Mouse (Mus musculus) CH12.LX (cell line): ENCODE data around the gene Scgb3a1. TPM values are rescaled to one million over a fixed set of nuclear protein-coding genes. Genes with fewer than 3 reads are reported as not detected.

ENCODE experiments used
- DNase-seq: peaks from one replicate; pipeline ENCODE4 v3.0.0-alpha.2; 2013; ENCODE audit errors: extremely low read depth
- H3K27ac ChIP-seq: 2 replicates; pipeline ENCODE4 v1.5.1; 2012; ENCODE audit warnings: low read depth, mild to moderate bottlenecking, control low read depth, moderate library complexity; ENCODE audit not compliant: insufficient read depth
- H3K27me3 ChIP-seq: replicated peaks from 2 replicates; pipeline ENCODE3; 2012; ENCODE audit warnings: inconsistent platforms
- H3K36me3 ChIP-seq, 2 experiments: replicated peaks in 1 of 2; 2 replicates each; pipeline versions ENCODE3 to v1.6.1; 2012; ENCODE audit warnings: inconsistent platforms in 1 of 2, low read length in 1 of 2, mild to moderate bottlenecking in 1 of 2, mixed read lengths in 1 of 2, moderate library complexity in 1 of 2; ENCODE audit not compliant: control insufficient read depth in 1 of 2, insufficient read depth in 1 of 2
- H3K4me1 ChIP-seq, 2 experiments: 2 replicates each; pipeline ENCODE4 v1.6.1; 2012; ENCODE audit warnings: inconsistent platforms in 1 of 2, moderate library complexity in 1 of 2; ENCODE audit not compliant: insufficient read depth in 2 of 2, control insufficient read depth in 1 of 2
- H3K4me2 ChIP-seq: 2 replicates; pipeline ENCODE4 v1.6.1; 2012; ENCODE audit warnings: low read depth, mild to moderate bottlenecking, control low read depth; ENCODE audit not compliant: poor library complexity, insufficient read depth, severe bottlenecking
- H3K4me3 ChIP-seq, 3 experiments: fragments of 150-350 bp in 1 of 3; sonication (generic) in 1 of 3; replicated peaks in 1 of 3; 2 replicates each; pipeline versions ENCODE3 to v1.5.1; 2011 to 2012; ENCODE audit warnings: low read depth in 2 of 3, low read length in 2 of 3, mild to moderate bottlenecking in 2 of 3, moderate library complexity in 2 of 3, control low read depth in 1 of 3, improper control_type of control experiment in 1 of 3, inconsistent platforms in 1 of 3, mixed read lengths in 1 of 3; ENCODE audit not compliant: poor library complexity in 1 of 3
- H3K79me2 ChIP-seq: replicated peaks from 2 replicates; pipeline ENCODE4 v1.6.1; 2012; ENCODE audit warnings: mild to moderate bottlenecking, moderate library complexity; ENCODE audit not compliant: control insufficient read depth, poor library complexity, insufficient read depth, severe bottlenecking; ENCODE audit errors: extremely low read depth
- H3K9ac ChIP-seq: 2 replicates; pipeline ENCODE4 v1.6.1; 2012; ENCODE audit warnings: low read depth, mild to moderate bottlenecking, control low read depth, moderate library complexity; ENCODE audit not compliant: insufficient read depth
- H3K9me3 ChIP-seq: replicated peaks from 2 replicates; pipeline ENCODE3; 2012; ENCODE audit warnings: low read length, inconsistent platforms, mixed read lengths
- ETS1 ChIP-seq: conservative IDR thresholded peaks from 2 replicates; pipeline ENCODE4 v1.6.1; 2012; ENCODE audit warnings: low read depth, mild to moderate bottlenecking, inconsistent platforms, low read length, improper control_type of control experiment, moderate library complexity
- MAFK ChIP-seq: IDR thresholded peaks from 2 replicates; pipeline ENCODE4 v1.6.1; 2011; ENCODE audit warnings: low read length, improper control_type of control experiment; ENCODE audit not compliant: insufficient replicate concordance
- POLR2A ChIP-seq: IDR thresholded peaks from 2 replicates; pipeline ENCODE4 v1.6.1; 2011; ENCODE audit warnings: low read depth, mild to moderate bottlenecking, improper control_type of control experiment, low read length
- RCOR1 ChIP-seq: conservative IDR thresholded peaks from 2 replicates; pipeline ENCODE4 v1.6.1; 2012; ENCODE audit warnings: low read depth, mild to moderate bottlenecking, inconsistent platforms, low read length, improper control_type of control experiment
- ZMIZ1 ChIP-seq: IDR thresholded peaks from 2 replicates; pipeline ENCODE4 v1.6.1; 2012; ENCODE audit warnings: low read depth, mild to moderate bottlenecking, inconsistent platforms, low read length, improper control_type of control experiment
- dilution Hi-C: fragments of 300-500 bp; cut with MboI; formaldehyde crosslinking; loops from 2 replicates; pipeline ENCODE4 v1.14.3; 2020; ENCODE audit warnings: low sequenced_read_pairs; ENCODE audit not compliant: extremely low pct_unique_long_range_greater_than_20kb, extremely low pct_ligation_motif_present
- in situ Hi-C: fragments of 300-500 bp; cut with MboI; formaldehyde crosslinking; loops from 3 replicates; pipeline ENCODE4 v1.14.3; 2019; ENCODE audit warnings: low sequenced_read_pairs, low pct_ligation_motif_present, low pct_unique_long_range_greater_than_20kb, mixed read lengths
- polyA plus RNA-seq: library from polyadenylated mRNA; unstranded; fragments of >175 nt; gene quantifications from 2 replicates; pipeline ENCODE4 v1.2.1, GENCODE M21; 2012; ENCODE audit warnings: low read depth; ENCODE audit not compliant: insufficient read length
- total RNA-seq, 2 experiments: library from RNA; depleted of rRNA; stranded (reverse); fragments of 300-350 nt in 1 of 2; fragments of >200 nt in 1 of 2; gene quantifications; 2 replicates each; pipeline ENCODE4 v1.2.3; 2012 to 2014

Gene Scgb3a1
- total and polyA plus RNA-seq, 3 experiments = not detected

DNA sequence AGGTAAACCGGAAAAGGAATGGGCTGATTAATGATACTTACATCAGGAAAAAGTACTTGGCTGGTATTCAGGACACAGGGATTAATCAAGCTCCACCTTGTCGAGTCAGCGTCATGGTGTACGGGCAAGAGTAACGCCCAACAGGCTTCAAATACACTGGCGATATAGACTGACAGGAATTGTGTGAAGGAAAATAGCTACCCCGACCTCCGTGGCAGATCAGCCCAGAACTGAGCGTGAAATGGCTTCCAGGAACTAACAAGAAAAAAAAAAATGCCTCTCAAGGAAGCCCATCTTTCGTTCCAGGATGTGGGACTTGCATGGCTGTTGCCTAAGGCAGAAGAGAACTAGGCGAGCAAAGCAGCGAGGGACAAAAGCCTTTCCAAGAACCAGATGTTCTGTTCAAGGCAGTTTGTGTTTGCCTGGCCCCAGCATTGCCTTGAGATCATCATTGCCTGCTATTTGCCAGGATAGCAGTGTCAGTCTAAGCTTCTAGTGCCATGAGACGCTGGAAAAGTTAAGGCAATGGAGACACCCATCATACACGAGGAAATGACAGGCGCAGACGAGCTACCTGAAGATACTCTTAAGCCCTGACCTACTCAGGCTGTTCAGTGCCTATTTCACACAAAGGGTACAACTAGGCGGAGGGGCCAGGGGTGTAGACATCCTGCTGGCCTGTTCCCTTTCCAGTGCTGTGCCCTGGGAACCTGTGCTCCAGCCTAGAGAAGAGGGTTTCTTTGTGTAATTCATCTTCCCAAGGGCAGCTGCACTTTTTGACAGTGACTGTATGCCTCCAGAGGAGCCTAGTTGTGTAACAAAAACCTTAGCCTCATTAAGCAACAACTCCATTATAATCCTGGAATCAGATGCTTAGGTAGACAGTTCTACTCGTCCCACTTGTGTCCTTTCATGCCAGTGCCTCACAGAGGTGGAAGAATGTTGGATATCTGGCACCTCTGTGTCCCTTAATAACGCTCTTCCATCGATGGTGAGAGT lies 50.2 kb downstream of the Scgb3a1 start:
- Histone ChIP-seq H3K79me2 (peaks cover 37% of the 10 kb centered on the region), H3K4me2 (peak overlapping the region; percentile 75), H3K36me3 (peaks cover 0 to 12% of the 10 kb centered on the region in 2 experiments), H3K4me1 (peaks cover 10 to 36% of the 10 kb centered on the region in 2 experiments), H3K4me3 (peak overlapping the region in 2 of 3 experiments; percentile 40 to 89), H3K9ac (peak overlapping the region; percentile 87), H3K27me3 (no peaks in the 10 kb centered on the region), H3K27ac (no peak overlapping the region), H3K9me3 (no peaks in the 10 kb centered on the region)
- in situ Hi-C loops (loop anchor here (10.0 kb wide), 1 partner anchor 171 kb away; no protein-coding TSS in a partner anchor), dilution Hi-C loops (no loop called here)
- DNase-seq = no peak
- no peak for TF ChIP-seq ETS1
- no peak for TF ChIP-seq RCOR1
- TF ChIP-seq ZMIZ1 = peak; percentile 36; the same call in 1 of the 2 replicates
- peak; percentile 40; the same call in 1 of the 2 replicates for TF ChIP-seq POLR2A
- TF ChIP-seq MAFK = 0 out of 2 replicates have a peak, but pooled peaks have one; percentile 48

Other genes starting within 250 kb of the Scgb3a1 start
- gene Olfr1389, start 240.5 kb upstream of the Scgb3a1 start, total RNA-seq (2012; rRNA removed) = not detected in 2 replicates
- not detected in 2 replicates for gene Olfr1389, start 240.5 kb upstream of the Scgb3a1 start, total RNA-seq (2014; rRNA removed)
- not detected in 2 replicates for gene Olfr1389, start 240.5 kb upstream of the Scgb3a1 start, polyA plus RNA-seq
- gene Olfr1388, start 227.0 kb upstream of the Scgb3a1 start, total RNA-seq (2012; rRNA removed) = not detected in 2 replicates
- not detected in 2 replicates for gene Olfr1388, start 227.0 kb upstream of the Scgb3a1 start, total RNA-seq (2014; rRNA removed)
- gene Olfr1388, start 227.0 kb upstream of the Scgb3a1 start, polyA plus RNA-seq = not detected in 2 replicates
- gene Olfr1387, start 208.3 kb upstream of the Scgb3a1 start, total RNA-seq (2012; rRNA removed) = not detected in 2 replicates
- not detected in 2 replicates for gene Olfr1387, start 208.3 kb upstream of the Scgb3a1 start, total RNA-seq (2014; rRNA removed)
- not detected in 2 replicates for gene Olfr1387, start 208.3 kb upstream of the Scgb3a1 start, polyA plus RNA-seq
- not detected in 2 replicates for gene Olfr1386, start 198.6 kb upstream of the Scgb3a1 start, total RNA-seq (2012; rRNA removed)
- not detected in 2 replicates for gene Olfr1386, start 198.6 kb upstream of the Scgb3a1 start, total RNA-seq (2014; rRNA removed)
- not detected in 2 replicates for gene Olfr1386, start 198.6 kb upstream of the Scgb3a1 start, polyA plus RNA-seq
- gene Olfr1385, start 174.5 kb upstream of the Scgb3a1 start, total RNA-seq (2012; rRNA removed) = not detected in 2 replicates
- not detected in 2 replicates for gene Olfr1385, start 174.5 kb upstream of the Scgb3a1 start, total RNA-seq (2014; rRNA removed)
- 0.05 and 0.06 TPM in 2 replicates for gene Olfr1385, start 174.5 kb upstream of the Scgb3a1 start, polyA plus RNA-seq
- not detected in 2 replicates for gene Olfr1384, start 156.9 kb upstream of the Scgb3a1 start, total RNA-seq (2012; rRNA removed)
- not detected in 2 replicates for gene Olfr1384, start 156.9 kb upstream of the Scgb3a1 start, total RNA-seq (2014; rRNA removed)
- gene Olfr1384, start 156.9 kb upstream of the Scgb3a1 start, polyA plus RNA-seq = not detected in 2 replicates
- not detected in 2 replicates for gene Olfr1383, start 144.0 kb upstream of the Scgb3a1 start, total RNA-seq (2012; rRNA removed)
- gene Olfr1383, start 144.0 kb upstream of the Scgb3a1 start, total RNA-seq (2014; rRNA removed) = not detected in 2 replicates
- not detected in 2 replicates for gene Olfr1383, start 144.0 kb upstream of the Scgb3a1 start, polyA plus RNA-seq
- not detected in 2 replicates for gene Olfr1382, start 135.4 kb upstream of the Scgb3a1 start, total RNA-seq (2012; rRNA removed)
- not detected in 2 replicates for gene Olfr1382, start 135.4 kb upstream of the Scgb3a1 start, total RNA-seq (2014; rRNA removed)
- not detected in 2 replicates for gene Olfr1382, start 135.4 kb upstream of the Scgb3a1 start, polyA plus RNA-seq
- gene Olfr1381, start 120.2 kb upstream of the Scgb3a1 start, total RNA-seq (2012; rRNA removed) = not detected in 2 replicates
- not detected in 2 replicates for gene Olfr1381, start 120.2 kb upstream of the Scgb3a1 start, total RNA-seq (2014; rRNA removed)
- not detected in 2 replicates for gene Olfr1381, start 120.2 kb upstream of the Scgb3a1 start, polyA plus RNA-seq
- gene Olfr1380, start 106.7 kb upstream of the Scgb3a1 start, total RNA-seq (2012; rRNA removed) = not detected in 2 replicates
- gene Olfr1380, start 106.7 kb upstream of the Scgb3a1 start, total RNA-seq (2014; rRNA removed) = not detected in 2 replicates
- not detected in 2 replicates for gene Olfr1380, start 106.7 kb upstream of the Scgb3a1 start, polyA plus RNA-seq
- gene Flt4, start 54.3 kb upstream of the Scgb3a1 start, total RNA-seq (2012; rRNA removed) = 0.08 and 0.17 TPM in 2 replicates
- not detected in 2 replicates for gene Flt4, start 54.3 kb upstream of the Scgb3a1 start, total RNA-seq (2014; rRNA removed)
- gene Flt4, start 54.3 kb upstream of the Scgb3a1 start, polyA plus RNA-seq = 0.06 and 0.08 TPM in 2 replicates
- gene Cnot6, start 49.1 kb downstream of the Scgb3a1 start, total RNA-seq (2012; rRNA removed) = 32.4 and 39.2 TPM in 2 replicates
- gene Cnot6, start 49.1 kb downstream of the Scgb3a1 start, total RNA-seq (2014; rRNA removed) = 90.8 and 102 TPM in 2 replicates
- 75.2 and 85.0 TPM in 2 replicates for gene Cnot6, start 49.1 kb downstream of the Scgb3a1 start, polyA plus RNA-seq
- 0.04 TPM in 1 of 2 replicates, not detected in the other for gene Gfpt2, start 130.6 kb downstream of the Scgb3a1 start, total RNA-seq (2012; rRNA removed)
- gene Gfpt2, start 130.6 kb downstream of the Scgb3a1 start, total RNA-seq (2014; rRNA removed) = not detected in 2 replicates
- gene Gfpt2, start 130.6 kb downstream of the Scgb3a1 start, polyA plus RNA-seq = not detected in 2 replicates
- gene Mapk9, start 183.1 kb downstream of the Scgb3a1 start, total RNA-seq (2012; rRNA removed) = 22.0 and 22.5 TPM in 2 replicates
- 29.3 and 35.3 TPM in 2 replicates for gene Mapk9, start 183.1 kb downstream of the Scgb3a1 start, total RNA-seq (2014; rRNA removed)
- 31.7 and 36.8 TPM in 2 replicates for gene Mapk9, start 183.1 kb downstream of the Scgb3a1 start, polyA plus RNA-seq
- gene Rasgef1c, start 238.2 kb downstream of the Scgb3a1 start, total RNA-seq (2012; rRNA removed) = not detected in 2 replicates
- not detected in 2 replicates for gene Rasgef1c, start 238.2 kb downstream of the Scgb3a1 start, total RNA-seq (2014; rRNA removed)
- not detected in 2 replicates for gene Rasgef1c, start 238.2 kb downstream of the Scgb3a1 start, polyA plus RNA-seq